ENCODE assay signal across 11 mouse cellular contexts in genomic region chr11:62997039-62997717, GRCm38 (mm10). TPM values are rescaled to one million over a fixed set of nuclear protein-coding genes. Genes with fewer than 3 reads are reported as not detected.
A peak's percentile ranks its signal among the peaks of the same experiment; 100 is the strongest.
DNase-seq lines count a peak whose midpoint lies in the region; ATAC-seq and TF ChIP-seq lines count a peak whose summit lies in the region.
"Had no signal": no experiment of that assay in that cellular context is flagged by ENCODE, and none has a peak within 500 bp of the region (broad histone marks: within the 10 kb centered on the region; RNA-seq: fewer than 3 reads in every experiment).

No protein-coding gene starts in this region.

- H3K4me2 ChIP-seq in kidney, embryonic 16.5 days (replicated peaks; ENCODE audit: low read depth, low read length), result peak overlapping the region; percentile 22; the same call in 1 of the 2 replicates
- H3K4me2 ChIP-seq in heart, embryonic 15.5 days, result peak overlapping the region; percentile 48
- peak overlapping the region; percentile 79 for H3K4me2 ChIP-seq in myocyte (ENCODE audit: low read depth)
- H3K4me2 ChIP-seq: neural tube, embryonic 12.5 days had no signal

- H3K9ac ChIP-seq in kidney, embryonic 16.5 days (replicated peaks; ENCODE audit: low read length), result no peak overlapping the region
- H3K9ac ChIP-seq in heart, embryonic 15.5 days, result no peak overlapping the region
- H3K9ac ChIP-seq: neural tube, embryonic 12.5 days had no signal

- WGBS in kidney, embryonic 16.5 days, result 69% methylated on average over 5 of the region's 5 CpGs
- 56% methylated on average over 5 of the region's 5 CpGs for WGBS in heart, embryonic 15.5 days

- no peaks in the 10 kb centered on the region for H3K27me3 ChIP-seq in kidney, embryonic 16.5 days (ENCODE audit: insufficient read depth, low read length)
- no peaks in the 10 kb centered on the region for H3K27me3 ChIP-seq in heart, embryonic 15.5 days
- H3K27me3 ChIP-seq in myocyte (ENCODE audit: control insufficient read depth, insufficient read depth, insufficient read length), result no peaks in the 10 kb centered on the region
- H3K27me3 ChIP-seq: neural tube, embryonic 12.5 days had no signal

- H3K79me2 ChIP-seq in myocyte (ENCODE audit: control insufficient read depth, insufficient read depth), result no peaks in the 10 kb centered on the region

- no peak overlapping the region for H3K4me3 ChIP-seq in kidney, embryonic 16.5 days (ENCODE audit: low read length)
- no peak overlapping the region; the same call in 1 of the 2 replicates for H3K4me3 ChIP-seq in heart, embryonic 15.5 days
- no peak overlapping the region for H3K4me3 ChIP-seq in myocyte
- H3K4me3 ChIP-seq: neural tube, embryonic 12.5 days had no signal

- no peaks in the 10 kb centered on the region for H3K36me3 ChIP-seq in kidney, embryonic 16.5 days (ENCODE audit: insufficient read depth, low read length)
- no peaks in the 10 kb centered on the region for H3K36me3 ChIP-seq in heart, embryonic 15.5 days
- H3K36me3 ChIP-seq in myocyte (ENCODE audit: control insufficient read depth, insufficient read depth), result no peaks in the 10 kb centered on the region
- H3K36me3 ChIP-seq: neural tube, embryonic 12.5 days had no signal

- H3K9me3 ChIP-seq in kidney, embryonic 16.5 days (ENCODE audit: low read length), result no peaks in the 10 kb centered on the region
- H3K9me3 ChIP-seq in heart, embryonic 15.5 days (replicated peaks), result no peaks in the 10 kb centered on the region
- H3K9me3 ChIP-seq: neural tube, embryonic 12.5 days had no signal

- H3K4me1 ChIP-seq in kidney, embryonic 16.5 days (ENCODE audit: insufficient read depth, low read length), result peaks cover 26% of the 10 kb centered on the region
- H3K4me1 ChIP-seq in heart, embryonic 15.5 days (replicated peaks), result peaks cover 40% of the 10 kb centered on the region
- H3K4me1 ChIP-seq: neural tube, embryonic 12.5 days had no signal

- peak; percentile 25; the same call in 1 of the 2 replicates for ATAC-seq in kidney, embryonic 16.5 days (ENCODE audit: low FRiP score, low TSS enrichment)
- peak; percentile 84; the same call in 1 of the 2 replicates for ATAC-seq in heart, embryonic 15.5 days (replicated peaks; ENCODE audit: insufficient number of reproducible peaks, insufficient read depth, low FRiP score, low read depth)
- ATAC-seq: activated CD4-positive, CD25-positive, alpha-beta regulatory T cell, adult 4 months had no signal

- no peak overlapping the region for H3ac ChIP-seq in myocyte (ENCODE audit: control insufficient read depth, insufficient read length)

- peak; percentile 64 to 73 for DNase-seq in cerebellum, adult 18-20 months
- DNase-seq in cerebellum, postnatal 10 days, result no peak
- no peak for DNase-seq in kidney, postnatal 10 days
- DNase-seq in right cerebral cortex, postnatal 14 days, result no peak
- no peak for DNase-seq in right cerebral cortex, postnatal 4 days

- TF ChIP-seq POLR2A in myocyte (IDR thresholded peaks at IDR 0.05; ENCODE audit: insufficient read length, low read depth), result no peak

- peak overlapping the region; percentile 83 for H3K27ac ChIP-seq in kidney, embryonic 16.5 days (ENCODE audit: low read length)
- peak overlapping the region; percentile 82 for H3K27ac ChIP-seq in heart, embryonic 15.5 days
- H3K27ac ChIP-seq: neural tube, embryonic 12.5 days had no signal

TF ChIP-seq in myocyte, 11 proteins besides CTCF, POLR2A, EP300 and RAD21:
- TF ChIP-seq MAX (IDR thresholded peaks at IDR 0.05; ENCODE audit: low read depth), result peak; percentile 20
- no peak for TF ChIP-seq CEBPB (IDR thresholded peaks at IDR 0.05; ENCODE audit: insufficient read depth, poor library complexity, severe bottlenecking)

RNA-seq across cellular contexts. Expression of gene Cdrt4, which starts 46.2 kb away (rescaled TPM):
- polyA plus RNA-seq in kidney, embryonic 16.5 days (2015; fragmentation: Nextera tagmentation; extraction: Ambion mirVana), result not detected in 2 replicates
- not detected in 2 replicates for polyA plus RNA-seq in heart, embryonic 15.5 days (2015; fragmentation: Nextera tagmentation; extraction: Ambion mirVana)
- polyA plus RNA-seq in myocyte (2012; fragmentation: generic; extraction: Trizol), result not detected
- polyA plus RNA-seq: activated CD4-positive, CD25-positive, alpha-beta regulatory T cell, adult 4 months; C2C12 had no signal

Comparison
In these comparisons a context has a peak if more than half of its experiments do, and no peak if none do; other contexts are left out.
1. DNase-seq: peak in cerebellum, adult 18-20 months (2 of 2); none in cerebellum, postnatal 10 days (0 of 2), kidney, postnatal 10 days (single experiment), right cerebral cortex, postnatal 14 days (single experiment) and right cerebral cortex, postnatal 4 days (single experiment).
2. H3K4me2 ChIP-seq: peak in every context shown above with its lines; median percentile 79 in myocyte; 48 in heart, embryonic 15.5 days; 22 in kidney, embryonic 16.5 days.